23 mouse cellular contexts compared by ENCODE assay signal in genomic region chr11:107518645-107519429, GRCm38 (mm10). TPM values are rescaled to one million over a fixed set of nuclear protein-coding genes. Genes with fewer than 3 reads are reported as not detected.
DNase-seq lines count a peak whose midpoint lies in the region; ATAC-seq and TF ChIP-seq lines count a peak whose summit lies in the region.
"Had no signal": no experiment of that assay in that cellular context is flagged by ENCODE, and none has a peak within 500 bp of the region (broad histone marks: within the 10 kb centered on the region; RNA-seq: fewer than 3 reads in every experiment).

No protein-coding gene starts in this region.

- no peak overlapping the region for H3K4me3 ChIP-seq in testis, adult 2 months (ENCODE audit: control insufficient read depth, low read depth, low read length)
- no peak overlapping the region for H3K4me3 ChIP-seq in intestine, embryonic 15.5 days (replicated peaks)
- no peak overlapping the region for H3K4me3 ChIP-seq in stomach, postnatal 0 days (ENCODE audit: low read depth, low read length)
- H3K4me3 ChIP-seq in liver, embryonic 12.5 days = no peak overlapping the region
- H3K4me3 ChIP-seq: forebrain, embryonic 10.5 days; forebrain, embryonic 13.5 days; gastrocnemius, adult 2 months; hindbrain, embryonic 13.5 days had no signal

- no peaks in the 10 kb centered on the region for H3K9me3 ChIP-seq in intestine, embryonic 15.5 days
- H3K9me3 ChIP-seq in stomach, postnatal 0 days (ENCODE audit: control insufficient read depth, low read length) = no peaks in the 10 kb centered on the region
- H3K9me3 ChIP-seq in liver, embryonic 12.5 days (replicated peaks) = no peaks in the 10 kb centered on the region
- H3K9me3 ChIP-seq: forebrain, embryonic 10.5 days; forebrain, embryonic 13.5 days; hindbrain, embryonic 13.5 days had no signal

- no peak for TF ChIP-seq CTCF in testis, adult 2 months (IDR thresholded peaks at IDR 0.05; ENCODE audit: control insufficient read depth, insufficient read depth, insufficient replicate concordance, low read depth, low read length)
- no peak for TF ChIP-seq CTCF in stomach, postnatal 0 days (IDR thresholded peaks at IDR 0.05; ENCODE audit: low read depth)

- H3K27me3 ChIP-seq in testis, adult 2 months (ENCODE audit: control insufficient read depth, insufficient read depth, low read length) = no peaks in the 10 kb centered on the region
- H3K27me3 ChIP-seq in intestine, embryonic 15.5 days (replicated peaks) = no peaks in the 10 kb centered on the region
- no peaks in the 10 kb centered on the region for H3K27me3 ChIP-seq in stomach, postnatal 0 days (ENCODE audit: control insufficient read depth, insufficient read depth, low read length)
- no peaks in the 10 kb centered on the region for H3K27me3 ChIP-seq in liver, embryonic 12.5 days (replicated peaks)
- H3K27me3 ChIP-seq: forebrain, embryonic 13.5 days; hindbrain, embryonic 13.5 days had no signal

- no peak for TF ChIP-seq POLR2A in testis, adult 2 months (IDR thresholded peaks at IDR 0.05; ENCODE audit: control insufficient read depth, low read depth, low read length)

- no peak for DNase-seq in testis, postnatal 14 days (ENCODE audit: low spot score)
- peak; percentile 36 for DNase-seq in testis, postnatal 10 days (ENCODE audit: low spot score)
- no peak for DNase-seq in stomach, postnatal 0 days (ENCODE audit: low spot score)
- DNase-seq in cerebellum, adult 8-10 months = no peak
- DNase-seq: adrenal gland, adult 2 months; adrenal gland, postnatal 14 days; B cell, adult 2 months; cerebellum, adult 11 months; cerebellum, adult 2 months; cerebellum, postnatal 10 days; gastrocnemius, adult 2 months; gastrocnemius, postnatal 14 days; heart, adult 11 months had no signal

- no peak overlapping the region for H3K9ac ChIP-seq in intestine, embryonic 15.5 days
- H3K9ac ChIP-seq in stomach, postnatal 0 days (ENCODE audit: low read length) = no peak overlapping the region
- H3K9ac ChIP-seq in liver, embryonic 12.5 days = no peak overlapping the region
- H3K9ac ChIP-seq: forebrain, embryonic 13.5 days; hindbrain, embryonic 13.5 days had no signal

- 54% methylated on average over 5 of the region's 5 CpGs for WGBS in intestine, embryonic 15.5 days
- WGBS in stomach, postnatal 0 days = 56% methylated on average over 5 of the region's 5 CpGs
- 55% methylated on average over 5 of the region's 5 CpGs for WGBS in liver, embryonic 12.5 days (ENCODE audit: insufficient replicate concordance)

- H3K27ac ChIP-seq in testis, adult 2 months (ENCODE audit: control insufficient read depth, insufficient read depth, low read depth, low read length) = peak overlapping the region; percentile 2
- no peak overlapping the region for H3K27ac ChIP-seq in intestine, embryonic 15.5 days
- no peak overlapping the region for H3K27ac ChIP-seq in stomach, postnatal 0 days (replicated peaks)
- no peak overlapping the region for H3K27ac ChIP-seq in liver, embryonic 12.5 days
- H3K27ac ChIP-seq: forebrain, embryonic 10.5 days; forebrain, embryonic 13.5 days; gastrocnemius, adult 2 months; hindbrain, embryonic 13.5 days had no signal

- H3K4me1 ChIP-seq in testis, adult 2 months (ENCODE audit: control insufficient read depth, insufficient read depth, low read length) = no peaks in the 10 kb centered on the region
- no peaks in the 10 kb centered on the region for H3K4me1 ChIP-seq in intestine, embryonic 15.5 days (replicated peaks)
- no peaks in the 10 kb centered on the region for H3K4me1 ChIP-seq in stomach, postnatal 0 days (replicated peaks; ENCODE audit: control insufficient read depth, insufficient read depth)
- no peaks in the 10 kb centered on the region for H3K4me1 ChIP-seq in liver, embryonic 12.5 days
- H3K4me1 ChIP-seq: forebrain, embryonic 10.5 days; forebrain, embryonic 13.5 days; hindbrain, embryonic 13.5 days had no signal

- peak; percentile 34; the same call in 1 of the 2 replicates for ATAC-seq in intestine, embryonic 15.5 days
- no peak for ATAC-seq in stomach, postnatal 0 days (ENCODE audit: low FRiP score, low TSS enrichment)
- no peak for ATAC-seq in liver, embryonic 12.5 days
- ATAC-seq: forebrain, embryonic 13.5 days; forebrain, embryonic 16.5 days; hindbrain, embryonic 16.5 days; inflammation-experienced regulatory T-cells, adult 6 months had no signal

- H3K36me3 ChIP-seq in testis, adult 2 months (ENCODE audit: control insufficient read depth, insufficient read depth, low read length) = no peaks in the 10 kb centered on the region
- no peaks in the 10 kb centered on the region for H3K36me3 ChIP-seq in intestine, embryonic 15.5 days
- no peaks in the 10 kb centered on the region for H3K36me3 ChIP-seq in stomach, postnatal 0 days (ENCODE audit: control insufficient read depth, insufficient read depth, low read length)
- H3K36me3 ChIP-seq in liver, embryonic 12.5 days = no peaks in the 10 kb centered on the region
- H3K36me3 ChIP-seq: forebrain, embryonic 10.5 days; hindbrain, embryonic 13.5 days had no signal

- no peak for TF ChIP-seq EP300 in stomach, postnatal 0 days (optimal IDR thresholded peaks at IDR 0.05)

- H3K4me2 ChIP-seq in intestine, embryonic 15.5 days (replicated peaks) = no peak overlapping the region
- H3K4me2 ChIP-seq in stomach, postnatal 0 days (replicated peaks; ENCODE audit: low read depth) = no peak overlapping the region
- no peak overlapping the region for H3K4me2 ChIP-seq in liver, embryonic 12.5 days
- H3K4me2 ChIP-seq: forebrain, embryonic 13.5 days; heart, embryonic 11.5 days; hindbrain, embryonic 13.5 days had no signal

RNA-seq across cellular contexts. Expression of gene Helz, which starts 28.9 kb away (rescaled TPM):
- polyA plus RNA-seq in testis, adult 2 months (2012; rRNA removed) = 17.2 and 18.2 TPM in 2 replicates
- polyA plus RNA-seq in intestine, embryonic 15.5 days (2015; fragmentation: Nextera tagmentation; extraction: Ambion mirVana) = 16.0 and 17.0 TPM in 2 replicates
- 5.3 TPM in 2 replicates for polyA plus RNA-seq in stomach, postnatal 0 days (2015; fragmentation: Nextera tagmentation; extraction: Ambion mirVana)
- 10.6 and 12.3 TPM in 2 replicates for polyA plus RNA-seq in liver, embryonic 12.5 days (2016; fragmentation: Nextera tagmentation; extraction: Ambion mirVana)

RNA-seq across cellular contexts. Expression of gene Psmd12, which starts 39.6 kb away (rescaled TPM):
- polyA plus RNA-seq in testis, adult 2 months (2012; rRNA removed) = 25.8 and 28.0 TPM in 2 replicates
- polyA plus RNA-seq in intestine, embryonic 15.5 days (2015; fragmentation: Nextera tagmentation; extraction: Ambion mirVana) = 158 and 168 TPM in 2 replicates
- polyA plus RNA-seq in stomach, postnatal 0 days (2015; fragmentation: Nextera tagmentation; extraction: Ambion mirVana) = 137 TPM in 2 replicates
- polyA plus RNA-seq in liver, embryonic 12.5 days (2016; fragmentation: Nextera tagmentation; extraction: Ambion mirVana) = 159 and 164 TPM in 2 replicates

RNA-seq across cellular contexts. Expression of gene Pitpnc1, which starts 48.3 kb away (rescaled TPM):
- 1.5 and 1.6 TPM in 2 replicates for polyA plus RNA-seq in testis, adult 2 months (2012; rRNA removed)
- 13.3 and 14.2 TPM in 2 replicates for polyA plus RNA-seq in intestine, embryonic 15.5 days (2015; fragmentation: Nextera tagmentation; extraction: Ambion mirVana)
- polyA plus RNA-seq in stomach, postnatal 0 days (2015; fragmentation: Nextera tagmentation; extraction: Ambion mirVana) = 5.0 and 5.1 TPM in 2 replicates
- 9.7 and 9.9 TPM in 2 replicates for polyA plus RNA-seq in liver, embryonic 12.5 days (2016; fragmentation: Nextera tagmentation; extraction: Ambion mirVana)
